Mouse (Mus musculus): ENCODE data around the gene Rcc2. TPM values are rescaled to one million over a fixed set of nuclear protein-coding genes. Genes with fewer than 3 reads are reported as not detected.

Gene Rcc2
- polyA plus RNA-seq, 1 experiment from 2014 or later, result 30.7 TPM

DNA sequence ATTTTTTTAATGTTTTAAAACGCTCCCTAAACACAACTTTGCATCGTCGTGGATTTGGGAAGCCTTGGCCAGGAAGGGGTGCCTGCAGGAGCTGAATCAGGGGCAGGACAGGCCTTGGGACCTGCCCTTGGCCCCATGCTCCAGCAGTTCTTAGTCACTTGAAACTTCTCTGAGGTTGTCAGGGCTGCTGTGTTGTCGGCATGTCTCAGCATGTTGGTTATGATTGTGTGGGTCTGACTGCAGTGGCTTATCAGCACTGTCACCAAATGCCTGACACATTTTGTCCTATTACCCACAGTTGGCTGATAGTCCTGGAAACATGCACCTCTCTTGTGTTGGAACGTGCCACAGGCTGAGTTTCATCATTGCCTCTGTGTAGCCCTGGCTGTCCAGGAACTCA lies 19.8 kb downstream of the Rcc2 start:
- Histone ChIP-seq H3K36me3 (peaks cover 80% of the 10 kb centered on the region), H3K27me3 (no peaks in the 10 kb centered on the region), H3K4me1 (replicated peaks) (peaks cover 13% of the 10 kb centered on the region; the same call in 1 of the 2 replicates), H3K4me3 (no peak overlapping the region), H3K9ac (no peak overlapping the region), H3K4me2 (no peak overlapping the region), H3K27ac (replicated peaks) (no peak overlapping the region), H3K9me3 (no peaks in the 10 kb centered on the region)
- no peak for ATAC-seq (ENCODE audit: low read depth)
- 95% methylated on average over 5 of the region's 5 CpGs for WGBS

DNA sequence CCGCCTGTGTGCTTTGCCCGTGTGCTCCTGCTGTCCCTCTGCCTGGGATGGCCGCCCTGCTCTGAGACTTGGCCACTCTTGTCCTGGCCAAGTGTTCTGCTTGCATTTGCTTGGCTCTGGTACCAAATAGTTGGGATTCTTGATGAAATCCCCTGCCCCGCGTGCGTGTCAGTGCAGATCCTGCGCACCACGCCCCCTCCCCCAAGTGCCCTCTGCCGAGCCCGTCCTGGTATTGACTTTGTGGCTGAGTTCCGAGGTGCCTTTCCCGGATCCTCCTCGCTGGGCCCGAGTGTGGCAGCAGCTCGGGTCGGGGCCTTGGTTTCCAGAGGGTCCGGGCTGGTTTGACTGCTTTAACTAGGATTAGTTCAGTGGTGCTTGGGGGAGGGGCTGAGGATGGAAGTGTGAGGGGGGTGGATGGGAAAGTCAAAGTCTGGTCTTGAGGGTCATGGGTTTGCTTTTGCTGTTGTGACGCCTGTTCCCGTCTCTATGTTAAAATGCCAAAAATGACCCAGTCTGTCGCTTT lies 21.7 kb downstream of the Rcc2 start:
- WGBS, result 89% methylated on average over 20 of the region's 20 CpGs
- peaks cover 63% of the 10 kb centered on the region for H3K36me3 ChIP-seq
- no peak overlapping the region for H3K4me2 ChIP-seq
- peaks cover 13% of the 10 kb centered on the region; the same call in 1 of the 2 replicates for H3K4me1 ChIP-seq (replicated peaks)
- no peaks in the 10 kb centered on the region for H3K9me3 ChIP-seq
- no peaks in the 10 kb centered on the region for H3K27me3 ChIP-seq
- 0 out of 2 replicates have a peak overlapping the region, but pooled peaks have one; percentile 3 for H3K27ac ChIP-seq (replicated peaks)
- no peak for ATAC-seq (ENCODE audit: low read depth)
- no peak overlapping the region for H3K4me3 ChIP-seq
- no peak overlapping the region for H3K9ac ChIP-seq

DNA sequence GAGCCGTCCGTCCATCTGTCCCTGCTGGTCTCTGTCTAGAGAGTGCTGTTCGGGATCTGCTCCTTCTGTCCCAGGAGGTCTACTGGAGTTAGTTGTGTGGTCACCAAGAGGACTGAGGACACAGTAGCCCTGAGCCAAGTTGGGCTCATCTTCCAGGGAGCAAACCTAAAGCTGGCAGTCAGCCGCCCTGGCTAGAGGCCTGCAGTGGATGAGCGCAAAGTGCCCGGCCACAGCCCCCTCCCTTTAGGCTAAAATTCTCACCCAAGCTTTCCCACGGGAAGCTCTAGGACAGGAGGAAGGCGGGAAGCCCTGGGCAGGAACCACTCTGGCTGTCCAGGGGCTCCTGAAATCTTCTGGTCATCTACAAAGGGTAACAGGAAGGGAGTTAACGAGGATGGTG lies 22.4 kb downstream of the Rcc2 start:
- Histone ChIP-seq H3K36me3 (peaks cover 65% of the 10 kb centered on the region), H3K4me3 (no peak overlapping the region), H3K27ac (replicated peaks) (peak overlapping the region; percentile 3; the same call in 1 of the 2 replicates), H3K27me3 (no peaks in the 10 kb centered on the region), H3K4me2 (no peak overlapping the region), H3K4me1 (replicated peaks) (peaks cover 13% of the 10 kb centered on the region; the same call in 1 of the 2 replicates), H3K9ac (no peak overlapping the region), H3K9me3 (no peaks in the 10 kb centered on the region)
- WGBS, result 76% methylated on average over 9 of the region's 9 CpGs
- no peak for ATAC-seq (ENCODE audit: low read depth)

DNA sequence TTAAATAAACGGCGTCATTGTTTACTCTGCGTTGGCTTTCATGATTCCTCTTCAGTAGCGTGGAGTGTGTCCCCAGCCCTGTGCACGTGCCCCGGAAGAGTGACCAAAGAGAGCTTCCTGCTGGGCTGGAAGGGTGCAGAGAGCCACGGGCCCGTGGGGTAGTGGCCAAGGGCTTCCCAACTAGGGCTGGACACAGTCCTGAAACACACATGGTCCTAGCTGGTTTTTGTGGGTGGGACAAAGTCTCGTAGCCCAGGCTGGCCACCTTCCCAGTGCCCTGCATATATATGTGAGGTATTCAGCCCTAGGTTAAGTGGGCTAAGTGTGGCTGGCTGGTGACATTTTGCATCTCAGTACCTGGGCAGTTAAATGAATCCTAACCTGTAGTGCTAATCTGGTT lies 22.9 kb downstream of the Rcc2 start:
- H3K9me3 ChIP-seq, result no peaks in the 10 kb centered on the region
- no peaks in the 10 kb centered on the region for H3K27me3 ChIP-seq
- H3K9ac ChIP-seq, result no peak overlapping the region
- no peak; the same call in 1 of the 2 replicates for ATAC-seq (ENCODE audit: low read depth)
- 79% methylated on average over 9 of the region's 9 CpGs for WGBS
- peaks cover 60% of the 10 kb centered on the region for H3K36me3 ChIP-seq
- no peak overlapping the region for H3K4me3 ChIP-seq
- peaks cover 13% of the 10 kb centered on the region; the same call in 1 of the 2 replicates for H3K4me1 ChIP-seq (replicated peaks)
- H3K27ac ChIP-seq (replicated peaks), result no peak overlapping the region
- H3K4me2 ChIP-seq, result no peak overlapping the region

DNA sequence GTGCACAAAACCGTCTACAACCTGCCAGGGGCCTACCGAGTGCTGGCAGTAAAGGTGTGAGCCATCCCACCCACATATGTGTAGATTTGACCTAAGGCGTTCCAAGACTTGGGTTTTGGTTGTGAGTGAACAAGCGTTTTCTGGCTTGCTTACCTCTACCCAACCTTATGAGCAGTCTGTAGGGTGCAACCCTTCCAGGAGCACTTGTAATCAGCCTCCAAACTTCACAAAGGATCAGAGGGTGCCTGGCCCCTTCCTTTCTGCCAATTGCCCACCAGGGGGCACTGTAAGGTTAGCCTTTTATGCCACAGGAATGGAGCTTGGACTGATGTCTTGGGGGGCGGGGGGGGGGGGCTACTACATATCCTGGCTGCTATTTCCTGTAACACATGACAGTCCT lies 23.5 kb downstream of the Rcc2 start:
- peak; percentile 29; the same call in 1 of the 2 replicates for ATAC-seq (ENCODE audit: low read depth)
- 55% methylated on average over 5 of the region's 5 CpGs for WGBS
- H3K9ac ChIP-seq, result no peak overlapping the region
- no peak overlapping the region for H3K4me3 ChIP-seq
- H3K27ac ChIP-seq (replicated peaks), result no peak overlapping the region
- H3K4me1 ChIP-seq (replicated peaks), result peaks cover 13% of the 10 kb centered on the region; the same call in 1 of the 2 replicates
- H3K27me3 ChIP-seq, result no peaks in the 10 kb centered on the region
- peaks cover 54% of the 10 kb centered on the region for H3K36me3 ChIP-seq
- H3K4me2 ChIP-seq, result no peak overlapping the region
- H3K9me3 ChIP-seq, result no peaks in the 10 kb centered on the region

DNA sequence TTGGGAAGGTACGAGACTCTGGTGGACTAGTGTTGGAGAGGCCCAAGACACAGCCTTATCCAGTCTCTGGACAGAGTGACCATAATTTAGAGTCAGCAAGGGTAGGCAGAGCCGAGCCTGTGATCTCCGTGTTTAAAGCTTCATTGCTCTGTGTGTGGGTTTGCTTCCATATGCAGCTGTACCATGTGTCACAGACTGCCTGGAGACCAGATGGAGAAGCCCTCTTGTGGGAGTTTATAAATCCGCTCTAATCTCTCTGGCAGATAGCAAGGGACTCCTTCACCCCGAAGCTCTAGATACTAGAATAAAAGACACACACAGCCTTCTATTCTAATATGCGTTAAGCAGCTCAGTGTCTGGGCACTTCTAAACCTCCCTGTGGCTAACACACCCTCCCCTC lies 24.4 kb downstream of the Rcc2 start:
- Histone ChIP-seq H3K9ac (no peak overlapping the region), H3K4me2 (no peak overlapping the region), H3K27ac (replicated peaks) (peak overlapping the region; percentile 61), H3K27me3 (no peaks in the 10 kb centered on the region), H3K36me3 (peaks cover 44% of the 10 kb centered on the region), H3K4me1 (replicated peaks) (peaks cover 13% of the 10 kb centered on the region; the same call in 1 of the 2 replicates), H3K4me3 (no peak overlapping the region), H3K9me3 (no peaks in the 10 kb centered on the region)
- ATAC-seq (ENCODE audit: low read depth), result no peak
- WGBS, result 61% methylated on average over 6 of the region's 6 CpGs

DNA sequence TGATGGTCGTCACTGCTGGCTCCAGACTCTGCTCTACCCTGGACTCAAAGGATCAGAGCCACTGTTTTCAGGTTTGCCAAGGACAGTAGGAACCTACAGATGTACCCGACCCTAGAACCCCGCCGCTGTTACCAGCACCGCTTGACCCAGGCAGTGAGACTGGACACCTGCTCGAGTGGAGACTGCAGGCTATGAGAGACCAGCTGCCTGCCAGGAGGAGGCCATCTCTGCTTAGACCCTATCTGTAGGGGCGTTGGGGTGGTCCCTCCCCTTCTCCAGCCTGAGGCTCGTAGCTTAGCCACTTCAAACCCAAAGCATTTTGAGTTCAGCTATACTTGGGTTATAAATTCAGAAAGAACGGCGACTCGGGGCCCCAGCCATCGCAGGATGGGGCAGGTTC lies 26.6 kb downstream of the Rcc2 start:
- no peaks in the 10 kb centered on the region for H3K27me3 ChIP-seq
- 86% methylated on average over 12 of the region's 12 CpGs for WGBS
- 0 out of 2 replicates have a peak overlapping the region, but pooled peaks have one; percentile 3 for H3K27ac ChIP-seq (replicated peaks)
- H3K9me3 ChIP-seq, result no peaks in the 10 kb centered on the region
- H3K4me2 ChIP-seq, result no peak overlapping the region
- peaks cover 13% of the 10 kb centered on the region; the same call in 1 of the 2 replicates for H3K4me1 ChIP-seq (replicated peaks)
- no peak for ATAC-seq (ENCODE audit: low read depth)
- H3K9ac ChIP-seq, result no peak overlapping the region
- H3K4me3 ChIP-seq, result no peak overlapping the region
- H3K36me3 ChIP-seq, result peaks cover 23% of the 10 kb centered on the region

DNA sequence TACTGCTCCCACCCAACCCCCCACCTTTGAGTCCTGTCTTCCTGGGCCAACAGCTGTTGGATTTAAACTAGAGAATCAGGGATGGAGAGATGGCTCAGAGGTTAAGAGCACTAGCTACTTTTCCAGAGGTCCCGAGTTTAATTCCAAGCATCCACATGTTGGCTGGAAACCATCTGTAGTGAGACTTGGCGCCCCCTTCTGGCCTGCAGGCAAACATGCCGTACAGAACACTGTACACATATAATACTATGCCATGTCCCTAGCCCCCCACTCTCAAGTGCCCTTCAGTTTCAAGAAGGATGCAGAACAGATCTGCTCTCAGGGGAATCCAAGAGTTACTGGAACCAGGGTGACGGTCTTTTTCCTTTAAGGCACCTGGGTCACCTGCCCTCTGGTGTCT lies 31.3 kb downstream of the Rcc2 start:
- H3K27me3 ChIP-seq, result no peaks in the 10 kb centered on the region
- no peak overlapping the region for H3K9ac ChIP-seq
- no peak for ATAC-seq (ENCODE audit: low read depth)
- no peaks in the 10 kb centered on the region for H3K9me3 ChIP-seq
- H3K27ac ChIP-seq (replicated peaks), result no peak overlapping the region
- H3K4me1 ChIP-seq (replicated peaks), result no peaks in the 10 kb centered on the region
- H3K36me3 ChIP-seq, result 0 out of 2 replicates have a peak, but pooled peaks cover 9% of the 10 kb centered on the region
- H3K4me2 ChIP-seq, result no peak overlapping the region
- WGBS, result 85% methylated on average over 4 of the region's 4 CpGs
- H3K4me3 ChIP-seq, result no peak overlapping the region

DNA sequence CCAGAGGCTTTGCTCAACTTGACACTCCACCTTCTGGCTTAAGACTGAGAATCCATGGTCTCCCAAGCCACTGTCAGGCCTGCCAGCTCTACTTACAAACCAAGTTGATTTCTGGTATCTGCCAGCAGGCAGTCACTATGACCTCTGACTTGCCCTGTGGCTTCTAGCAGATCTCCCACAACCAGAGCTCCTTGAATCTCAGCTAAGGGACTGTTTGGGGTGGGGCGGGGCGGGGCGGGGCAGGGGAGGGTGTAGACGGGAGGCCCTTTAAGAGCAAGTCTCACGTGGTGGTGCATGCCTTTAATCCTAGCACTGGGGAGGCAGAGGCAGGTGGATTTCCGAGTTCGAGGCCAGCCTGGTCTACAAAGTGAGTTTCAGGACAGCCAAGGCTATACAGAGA lies 32.5 kb downstream of the Rcc2 start:
- no peaks in the 10 kb centered on the region for H3K4me1 ChIP-seq (replicated peaks)
- no peaks in the 10 kb centered on the region for H3K36me3 ChIP-seq
- H3K27ac ChIP-seq (replicated peaks), result no peak overlapping the region
- H3K4me3 ChIP-seq, result no peak overlapping the region
- H3K9ac ChIP-seq, result no peak overlapping the region
- 74% methylated on average over 7 of the region's 7 CpGs for WGBS
- ATAC-seq (ENCODE audit: low read depth), result no peak
- no peak overlapping the region for H3K4me2 ChIP-seq
- no peaks in the 10 kb centered on the region for H3K9me3 ChIP-seq
- H3K27me3 ChIP-seq, result no peaks in the 10 kb centered on the region

DNA sequence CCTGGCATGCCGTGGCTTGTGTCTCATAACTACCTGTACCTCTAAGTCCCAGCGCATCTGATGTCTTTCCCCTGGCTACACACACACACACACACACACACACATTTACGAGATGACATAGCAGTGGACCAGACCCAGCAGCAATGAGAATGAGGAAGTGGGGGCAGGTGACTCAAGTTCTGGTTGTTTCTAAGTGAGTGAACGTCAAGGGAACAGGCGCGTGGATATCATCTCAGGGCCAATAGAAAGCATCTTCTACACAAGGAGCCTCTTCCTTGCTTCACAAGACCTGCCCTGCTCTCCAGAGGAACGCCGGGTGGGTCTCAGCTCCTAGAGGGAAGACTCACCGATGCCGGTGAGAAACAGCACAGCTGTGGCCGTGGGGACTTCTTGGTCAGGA lies 40.3 kb downstream of the Rcc2 start:
- no peak overlapping the region for H3K27ac ChIP-seq (replicated peaks)
- ATAC-seq (ENCODE audit: low read depth), result no peak
- H3K4me1 ChIP-seq (replicated peaks), result 0 out of 2 replicates have a peak, but pooled peaks cover 5% of the 10 kb centered on the region
- H3K4me3 ChIP-seq, result no peak overlapping the region
- no peaks in the 10 kb centered on the region for H3K27me3 ChIP-seq
- 89% methylated on average over 11 of the region's 11 CpGs for WGBS
- no peak overlapping the region for H3K4me2 ChIP-seq
- no peak overlapping the region for H3K9ac ChIP-seq
- no peaks in the 10 kb centered on the region for H3K36me3 ChIP-seq
- no peaks in the 10 kb centered on the region for H3K9me3 ChIP-seq

DNA sequence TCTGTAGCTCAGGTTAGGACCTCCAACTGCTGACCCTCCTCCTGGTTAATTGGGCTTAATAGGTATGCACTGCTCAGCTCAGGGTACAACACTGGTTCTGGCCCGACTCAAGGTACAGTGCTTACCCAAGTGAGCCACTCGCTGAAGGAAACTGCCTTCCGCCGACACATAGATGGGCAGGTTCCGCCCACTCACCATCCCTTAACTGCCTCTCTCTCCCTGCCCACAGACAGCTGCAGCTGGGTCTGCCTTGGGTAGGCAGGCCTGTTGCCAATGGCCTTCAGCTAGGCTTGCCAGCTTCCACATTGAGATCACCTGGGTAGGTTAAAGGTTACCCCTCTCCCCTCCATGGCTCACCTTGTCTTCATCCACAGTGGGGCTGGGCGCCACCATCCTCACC lies 41.1 kb downstream of the Rcc2 start:
- Histone ChIP-seq H3K36me3 (no peaks in the 10 kb centered on the region), H3K4me2 (no peak overlapping the region), H3K4me1 (replicated peaks) (0 out of 2 replicates have a peak, but pooled peaks cover 5% of the 10 kb centered on the region), H3K4me3 (no peak overlapping the region), H3K9ac (no peak overlapping the region), H3K27me3 (no peaks in the 10 kb centered on the region), H3K9me3 (no peaks in the 10 kb centered on the region), H3K27ac (replicated peaks) (no peak overlapping the region)
- ATAC-seq (ENCODE audit: low read depth), result no peak
- 88% methylated on average over 6 of the region's 6 CpGs for WGBS

DNA sequence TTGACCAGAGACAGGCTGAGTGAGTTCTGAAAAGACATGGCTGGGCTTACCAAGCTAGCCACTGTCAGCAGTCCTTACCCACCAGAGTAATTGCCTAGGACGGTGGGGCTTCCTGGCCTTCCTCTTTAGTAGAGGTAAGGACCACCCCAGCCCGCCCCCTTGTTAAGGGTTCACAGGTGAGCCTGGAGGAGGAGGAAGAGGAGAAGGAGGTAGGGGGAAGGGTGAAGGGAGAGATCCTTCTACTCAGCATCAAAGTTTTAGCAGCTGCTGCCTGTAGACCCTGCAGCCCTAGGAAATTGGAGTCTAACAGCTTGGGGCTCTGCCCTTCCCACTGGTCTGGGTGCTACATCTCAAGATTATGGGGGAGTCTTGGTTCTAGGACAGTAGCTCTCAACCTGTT lies 42.2 kb downstream of the Rcc2 start, which contains the start of gene Padi6:
TSS of gene Padi6 (minus strand) at position 101 of the 400 bp plus-strand sequence.
- Histone ChIP-seq H3K4me1 (replicated peaks) (0 out of 2 replicates have a peak, but pooled peaks cover 5% of the 10 kb centered on the region), H3K4me2 (no peak within 1 kb of the TSS), H3K27me3 (no peaks in the 10 kb centered on the region), H3K4me3 (no peak within 1 kb of the TSS), H3K27ac (replicated peaks) (no peak within 1 kb of the TSS), H3K36me3 (no peaks in the 10 kb centered on the region), H3K9ac (no peak within 1 kb of the TSS), H3K9me3 (no peaks in the 10 kb centered on the region)
- 85% methylated on average over 2 of the region's 2 CpGs for WGBS
- ATAC-seq (ENCODE audit: low read depth), result no peak

DNA sequence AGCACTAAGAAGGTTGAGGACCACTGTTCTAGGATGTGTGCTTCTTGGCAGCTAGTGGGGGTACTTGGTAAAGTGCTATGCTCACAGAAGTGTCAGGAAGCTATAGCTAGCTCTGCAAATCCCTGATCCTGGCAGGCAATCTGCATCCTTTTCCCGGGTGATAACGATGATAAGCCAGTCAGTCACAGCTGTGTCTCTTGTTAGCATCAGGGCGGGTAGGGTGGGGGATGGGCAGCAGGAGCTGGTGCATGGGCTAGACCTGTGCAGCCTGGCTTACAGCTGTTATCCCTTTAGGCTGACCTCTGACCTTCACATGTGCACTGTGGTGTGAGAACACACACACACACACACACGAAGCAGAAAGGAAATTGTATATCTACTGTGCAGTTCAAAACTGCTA lies 42.7 kb downstream of the Rcc2 start:
- H3K4me3 ChIP-seq, result no peak overlapping the region
- H3K9me3 ChIP-seq, result no peaks in the 10 kb centered on the region
- 0 out of 2 replicates have a peak, but pooled peaks cover 5% of the 10 kb centered on the region for H3K4me1 ChIP-seq (replicated peaks)
- no peak overlapping the region for H3K4me2 ChIP-seq
- WGBS, result 40% methylated on average over 4 of the region's 4 CpGs
- H3K36me3 ChIP-seq, result no peaks in the 10 kb centered on the region
- H3K27ac ChIP-seq (replicated peaks), result no peak overlapping the region
- H3K9ac ChIP-seq, result no peak overlapping the region
- no peaks in the 10 kb centered on the region for H3K27me3 ChIP-seq
- no peak; the same call in 1 of the 2 replicates for ATAC-seq (ENCODE audit: low read depth)
